Mouse (Mus musculus) lung, adult 2 months (tissue): Measurements from ENCODE around the gene Ercc2.

Source experiments
- CTCF ChIP-seq: fragments of 200-500 bp; IDR thresholded peaks from 2 replicates; pipeline ENCODE4 v1.5.1; 2011; ENCODE audit warnings: mild to moderate bottlenecking, low read length, control low read depth; ENCODE audit not compliant: insufficient read depth
- POLR2A ChIP-seq: fragments of 200-500 bp; IDR thresholded peaks from 2 replicates; pipeline ENCODE4 v1.6.1; 2011; ENCODE audit warnings: low read depth, mild to moderate bottlenecking, control low read depth, low read length, borderline replicate concordance; ENCODE audit errors: extremely low read depth

DNA sequence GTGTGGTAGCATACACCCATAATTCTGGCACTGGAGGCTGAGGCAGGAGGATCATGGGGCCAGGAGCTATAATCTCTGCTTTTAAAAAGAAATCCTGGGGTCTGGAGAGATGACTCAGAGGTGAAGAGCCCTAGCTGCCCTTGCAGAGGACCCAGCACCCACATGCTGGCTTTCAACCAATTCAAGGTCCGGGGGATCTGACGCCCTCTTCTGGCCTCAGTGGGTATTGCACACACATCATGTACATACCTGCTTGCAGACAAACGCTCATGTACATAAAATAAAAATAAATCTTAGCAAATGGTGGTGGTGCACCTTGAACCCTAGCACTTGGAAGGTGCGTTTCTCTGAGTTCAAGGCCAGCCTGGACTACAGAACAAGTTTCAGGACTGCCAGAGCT lies 19.1 kb downstream of the Ercc2 start:
- TF ChIP-seq CTCF (no peak), POLR2A (no peak)
